Mouse (Mus musculus) gastrocnemius, adult 2 months (tissue): ENCODE measurements around the gene Mdga2. TPM values are rescaled to one million over a fixed set of nuclear protein-coding genes. Genes with fewer than 3 reads are reported as not detected.

Experiments
- DNase-seq: peaks from one replicate; pipeline ENCODE4 v3.0.0; 2022
- H3K27ac ChIP-seq: fragments of 200-600 bp; 2 replicates; pipeline ENCODE4 v1.8.1; 2022; ENCODE audit warnings: mild to moderate bottlenecking
- H3K4me3 ChIP-seq: fragments of 200-600 bp; 2 replicates; pipeline ENCODE4 v1.8.1; 2022; ENCODE audit warnings: mild to moderate bottlenecking, moderate library complexity
- CTCF ChIP-seq: fragments of 200-600 bp; IDR thresholded peaks from 2 replicates; pipeline ENCODE4 v1.8.1; 2022; ENCODE audit warnings: antibody characterized with exemption, mild to moderate bottlenecking, moderate library complexity
- intact Hi-C: fragments of 180-260 bp; cut with DNase I; formaldehyde crosslinking; loops from one replicate; pipeline ENCODE4 v1.15.1; 2025
- long read RNA-seq, 2 experiments: library from polyadenylated mRNA; stranded (forward); transcript quantifications; one replicate each; pipeline ENCODE4 v2.0.0; 2021
- total RNA-seq, 2 experiments: library from RNA; stranded (reverse); gene quantifications; 2 replicates each; pipeline ENCODE4 v1.2.3; 2021

Mdga2 gene
- total RNA-seq = under 1 TPM in 1 of 2 experiments, not detected in 1; 0.08 TPM
- long read RNA-seq, experiment 1 = 0 reads
- long read RNA-seq, experiment 2 = 0 reads

DNA sequence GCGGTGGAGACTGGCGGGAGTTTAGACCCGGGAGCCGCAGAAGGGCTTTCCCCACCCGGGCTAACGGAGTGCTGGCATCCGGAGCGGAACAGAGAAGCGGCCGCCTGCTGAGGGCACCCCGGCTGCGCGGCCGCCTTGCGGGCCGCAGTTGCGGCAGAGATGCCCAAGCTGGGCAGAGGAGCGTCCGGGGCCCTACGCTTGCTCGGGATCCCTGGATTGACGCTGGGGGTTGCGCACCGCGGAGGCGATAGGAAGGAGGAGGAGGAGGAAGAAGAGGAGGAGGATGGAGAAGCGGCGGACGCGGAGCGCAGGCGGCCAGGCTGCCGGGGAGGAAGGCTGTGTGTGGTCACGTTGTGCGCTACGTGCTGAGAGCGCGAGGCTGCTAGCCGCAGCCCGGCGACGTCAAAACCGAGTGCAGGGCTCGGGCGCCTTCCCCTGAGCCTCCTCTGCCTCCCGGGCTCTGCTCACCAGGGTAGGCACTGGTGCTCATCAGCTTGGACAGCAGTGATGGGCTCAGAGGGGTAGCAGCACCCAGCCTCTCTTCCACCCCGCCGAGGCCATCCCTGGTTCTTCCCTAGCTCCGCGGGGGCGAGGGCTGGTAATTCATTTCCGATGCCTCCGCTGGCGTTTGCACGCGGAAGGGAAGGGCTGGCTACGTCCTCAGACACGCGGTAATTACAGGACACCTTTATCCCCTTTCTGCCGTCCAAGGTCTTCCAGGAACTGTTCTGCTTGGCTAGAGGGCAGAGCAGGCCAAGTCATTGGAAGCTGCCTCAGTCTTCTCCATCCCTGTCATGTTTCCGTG, at the start of gene Mdga2:
Mdga2 (minus strand) TSS at position 329 of the 805 bp plus-strand sequence.
- intact Hi-C loops = no loop called here
- Histone ChIP-seq H3K27ac (no peak within 1 kb of the TSS), H3K4me3 (peak within 1 kb of the TSS; percentile 69)
- no peak for TF ChIP-seq CTCF
- peak; percentile 20 for DNase-seq

DNA sequence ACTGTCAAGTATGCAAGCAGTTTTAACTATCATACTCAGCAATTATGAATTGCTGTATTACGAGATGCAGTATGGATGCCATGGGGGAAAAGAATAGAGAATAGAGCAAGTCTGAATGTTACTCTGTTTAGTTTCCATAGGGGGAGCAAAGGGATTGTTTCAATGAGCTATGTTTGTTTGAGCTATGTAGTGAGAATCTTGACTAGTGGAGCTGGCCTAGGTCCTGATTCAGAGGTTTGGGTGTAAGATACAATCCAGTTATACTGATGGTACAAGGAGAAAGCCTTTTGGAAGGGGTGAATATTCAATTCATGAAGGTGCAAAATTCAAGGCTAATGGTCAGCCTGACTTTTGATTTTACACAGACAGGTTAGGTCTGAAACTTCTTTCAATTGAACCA, 45.1 kb upstream of the Mdga2 start:
- Histone ChIP-seq H3K4me3 (no peak overlapping the region), H3K27ac (no peak overlapping the region)
- no peak for TF ChIP-seq CTCF
- intact Hi-C loops = no loop called here
- DNase-seq = no peak

DNA sequence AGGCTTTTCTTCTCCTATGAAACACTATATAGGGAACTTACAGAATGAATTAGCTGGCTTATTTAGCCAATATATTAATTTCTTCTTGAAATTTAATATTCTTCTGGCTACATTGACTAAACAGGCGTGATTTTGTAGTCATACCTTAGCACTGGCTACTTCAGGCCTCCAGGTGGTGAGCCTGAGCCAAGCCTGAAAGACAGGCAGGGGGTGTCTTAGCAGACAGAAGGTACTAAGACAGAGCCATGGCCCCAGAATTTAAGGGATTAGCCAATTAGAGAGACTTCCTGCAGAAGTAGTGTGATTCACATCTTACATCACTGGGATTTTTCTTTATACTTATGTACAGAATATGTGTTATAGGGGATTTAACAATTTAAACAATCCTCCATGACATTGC, 1.2 kb upstream of the Mdga2 start:
- Histone ChIP-seq H3K4me3 (no peak overlapping the region), H3K27ac (no peak overlapping the region)
- no peak for TF ChIP-seq CTCF
- DNase-seq = no peak
- intact Hi-C loops = no loop called here

DNA sequence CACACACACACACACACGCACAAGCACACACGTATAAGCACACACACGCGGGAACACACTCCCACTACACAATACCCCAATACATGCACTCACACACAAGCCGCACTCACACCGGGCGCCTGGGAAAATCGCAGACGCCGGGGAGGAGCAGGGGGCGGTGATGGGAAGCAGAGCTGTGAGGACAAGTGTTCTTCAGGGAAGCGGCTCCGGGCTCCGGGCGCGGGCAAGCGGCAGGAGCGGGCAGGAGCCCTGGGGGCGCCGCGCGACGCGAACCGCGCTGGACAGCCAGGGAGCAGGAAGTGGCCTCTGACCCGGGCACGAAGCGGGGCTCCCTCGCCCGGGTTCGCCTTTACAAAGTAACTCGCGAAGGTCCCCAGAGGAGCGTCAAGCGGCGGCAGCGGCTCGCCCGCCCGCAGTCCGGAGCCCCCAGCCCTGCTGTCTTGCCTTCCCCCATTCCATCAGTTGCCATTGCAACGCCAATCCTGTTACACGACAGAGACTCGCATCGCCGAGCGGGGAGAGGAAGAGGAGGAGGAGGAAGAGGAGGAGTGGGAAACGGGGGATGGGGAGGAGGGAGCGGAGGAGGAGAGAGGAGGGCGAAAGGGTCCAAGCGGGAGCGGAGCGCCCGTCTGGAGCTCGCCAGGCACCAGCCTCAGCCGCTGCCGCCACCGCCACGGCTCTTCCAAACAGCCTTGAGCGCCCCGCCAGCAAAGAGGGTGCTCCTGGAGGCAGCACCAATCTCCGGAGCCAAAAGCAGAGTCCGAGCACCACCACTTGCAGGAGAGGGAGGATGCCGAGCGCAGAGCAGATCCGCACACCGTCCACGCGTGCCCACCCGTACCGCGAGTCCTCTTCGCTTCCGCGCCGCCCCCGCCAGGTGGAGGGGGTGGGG, 774 bp downstream of the Mdga2 start:
- peak; percentile 17 for DNase-seq
- no peak for TF ChIP-seq CTCF
- Histone ChIP-seq H3K27ac (no peak overlapping the region), H3K4me3 (peak overlapping the region; percentile 69)
- intact Hi-C loops = no loop called here

DNA sequence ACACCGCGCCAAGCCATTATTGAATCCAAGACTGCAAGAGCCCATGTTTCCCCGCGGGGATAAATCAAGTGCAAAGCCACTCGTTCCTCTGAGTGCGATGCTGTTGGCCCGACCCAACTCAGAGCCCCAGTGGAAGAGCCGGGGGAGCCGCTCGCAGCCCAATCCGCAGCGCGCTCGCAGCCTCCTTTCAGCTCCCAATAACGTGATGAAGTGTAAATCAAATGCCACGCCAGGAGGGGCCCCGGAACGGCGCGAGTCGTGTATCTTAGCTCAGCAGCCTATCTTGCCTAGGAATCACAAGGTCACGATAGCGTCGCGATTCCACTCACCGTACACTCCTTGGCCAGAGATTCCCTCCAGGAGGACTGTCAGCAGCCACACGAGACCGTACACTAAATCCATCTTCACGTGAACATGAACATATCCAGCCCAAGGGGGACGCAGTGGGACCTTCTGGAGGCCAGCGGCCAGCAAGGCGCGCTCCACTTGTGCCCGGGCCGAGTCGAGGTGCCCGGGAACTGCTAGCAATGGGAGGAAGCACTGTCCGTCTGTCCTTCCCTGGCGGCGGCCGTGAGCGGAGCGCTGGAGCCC, 1.6 kb downstream of the Mdga2 start:
- Histone ChIP-seq H3K4me3 (peak overlapping the region; percentile 69), H3K27ac (no peak overlapping the region)
- intact Hi-C loops = no loop called here
- DNase-seq = peak; percentile 21
- TF ChIP-seq CTCF = no peak

DNA sequence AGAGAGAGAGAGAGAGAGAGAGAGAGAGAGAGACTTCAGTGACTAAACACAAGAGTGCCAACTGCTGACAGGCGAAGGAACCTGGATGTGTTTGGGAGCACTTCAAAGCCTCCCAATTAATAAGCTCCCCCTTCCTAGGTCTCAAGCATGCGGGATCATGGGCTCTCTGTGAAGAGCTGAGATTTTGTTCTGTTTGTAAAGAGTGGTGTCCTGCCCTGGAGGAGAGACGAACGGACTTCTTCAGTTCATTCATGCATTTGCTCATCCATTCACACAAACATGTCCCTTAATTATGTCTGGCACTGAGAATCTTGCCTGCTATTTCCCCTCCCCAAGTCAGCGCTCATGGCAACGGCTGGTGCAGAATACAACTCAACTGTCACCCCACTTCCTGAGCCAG, 2.3 kb downstream of the Mdga2 start:
- no peak for DNase-seq
- H3K4me3 ChIP-seq = peak overlapping the region; percentile 69
- intact Hi-C loops = no loop called here
- H3K27ac ChIP-seq = no peak overlapping the region
- TF ChIP-seq CTCF = no peak

DNA sequence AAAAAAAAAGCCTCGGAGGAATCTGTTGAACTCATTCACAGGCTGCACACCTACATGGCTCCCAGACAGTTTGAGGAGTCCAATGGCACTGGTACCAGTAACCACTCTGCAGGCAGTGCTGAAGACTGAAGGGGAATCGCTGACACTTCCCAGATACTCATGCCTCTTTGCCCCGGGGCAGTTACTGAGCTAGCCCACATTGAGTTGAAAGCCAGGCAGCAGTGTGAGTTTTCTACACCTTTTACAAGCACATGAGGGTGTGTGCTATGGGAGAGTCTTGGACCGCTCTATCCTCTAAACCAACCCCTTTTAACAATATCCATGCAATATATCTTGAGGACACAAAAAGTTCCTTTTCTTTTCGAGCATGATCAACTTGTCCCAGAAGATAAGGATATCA, 2.8 kb downstream of the Mdga2 start:
- TF ChIP-seq CTCF = no peak

DNA sequence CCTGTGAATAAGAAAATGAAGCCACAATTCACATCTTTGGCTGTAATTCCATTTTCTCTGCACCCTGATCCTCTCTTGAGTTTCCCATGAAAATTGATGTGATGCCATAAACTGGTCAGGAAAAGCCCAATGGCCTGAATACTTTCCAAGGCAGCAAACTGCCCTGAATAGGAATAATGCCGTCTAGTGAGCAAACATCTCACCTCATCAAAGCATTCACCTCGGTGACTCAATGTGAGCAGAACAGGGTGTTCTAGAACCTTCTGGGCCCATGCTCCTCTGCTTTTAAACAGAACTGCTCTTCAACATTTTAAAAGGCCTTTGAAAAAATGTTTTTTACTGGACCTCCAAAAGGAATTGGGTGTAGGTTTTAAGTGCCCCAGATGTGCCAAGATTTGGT, 9.5 kb downstream of the Mdga2 start:
- Histone ChIP-seq H3K4me3 (no peak overlapping the region), H3K27ac (no peak overlapping the region)
- DNase-seq = no peak
- TF ChIP-seq CTCF = no peak
- intact Hi-C loops = no loop called here

More for the DNA sequence above, 2.8 kb downstream of the Mdga2 start:
- DNase-seq = no peak
- no peak overlapping the region for H3K4me3 ChIP-seq
- H3K27ac ChIP-seq = no peak overlapping the region
- intact Hi-C loops = no loop called here

DNA sequence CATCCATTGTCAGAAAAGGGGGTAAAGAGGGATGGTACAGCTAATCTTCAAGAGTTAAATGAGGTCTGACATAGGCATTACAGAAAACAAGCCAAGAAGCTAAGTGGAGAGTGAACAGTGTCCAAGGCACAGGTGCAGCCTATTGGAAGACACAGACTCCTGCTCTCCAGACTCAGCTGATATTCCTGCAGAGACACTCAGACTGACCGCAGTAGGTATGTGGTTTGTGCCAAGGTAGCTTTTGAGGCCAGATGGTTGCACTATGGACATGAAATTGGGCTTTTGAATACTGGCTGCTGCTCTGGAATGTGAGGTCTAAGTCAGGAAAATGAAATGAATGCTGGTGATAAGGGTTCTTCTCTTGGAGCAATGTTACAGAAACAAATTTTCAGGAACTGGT, 44.2 kb downstream of the Mdga2 start:
- DNase-seq = no peak
- Histone ChIP-seq H3K4me3 (no peak overlapping the region), H3K27ac (no peak overlapping the region)
- intact Hi-C loops = no loop called here
- TF ChIP-seq CTCF = no peak

DNA sequence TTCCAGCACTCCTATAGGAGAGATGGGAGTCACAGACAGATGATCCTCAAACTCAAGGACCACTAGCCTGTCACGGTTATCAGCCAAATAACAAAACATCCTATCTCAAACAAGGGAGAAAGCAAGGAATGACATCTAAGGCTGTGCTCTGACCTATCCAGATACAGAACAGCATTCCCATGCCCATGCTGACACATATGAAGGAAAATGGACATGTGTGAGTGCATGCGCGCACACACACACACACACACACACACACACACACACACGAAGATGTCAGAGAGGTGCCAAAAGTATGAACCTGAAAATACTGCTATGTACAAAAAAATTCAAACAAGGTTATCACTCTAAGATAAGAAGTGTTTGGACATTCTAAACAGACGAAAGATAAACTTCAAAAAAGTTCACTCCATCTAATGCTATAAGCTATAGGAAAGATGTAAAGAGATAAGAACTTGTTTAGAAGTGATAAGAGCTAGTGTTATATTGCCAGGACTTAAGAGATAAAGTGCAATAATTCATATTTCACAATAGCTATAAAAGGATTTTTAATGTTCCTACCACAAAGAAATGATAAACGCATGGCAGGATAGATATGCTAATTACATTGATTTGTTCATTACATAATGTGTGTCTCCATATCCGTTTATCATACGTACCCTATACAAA, 65.6 kb downstream of the Mdga2 start:
- intact Hi-C loops = no loop called here
- DNase-seq = no peak
- TF ChIP-seq CTCF = no peak
- Histone ChIP-seq H3K4me3 (no peak overlapping the region), H3K27ac (no peak overlapping the region)

DNA sequence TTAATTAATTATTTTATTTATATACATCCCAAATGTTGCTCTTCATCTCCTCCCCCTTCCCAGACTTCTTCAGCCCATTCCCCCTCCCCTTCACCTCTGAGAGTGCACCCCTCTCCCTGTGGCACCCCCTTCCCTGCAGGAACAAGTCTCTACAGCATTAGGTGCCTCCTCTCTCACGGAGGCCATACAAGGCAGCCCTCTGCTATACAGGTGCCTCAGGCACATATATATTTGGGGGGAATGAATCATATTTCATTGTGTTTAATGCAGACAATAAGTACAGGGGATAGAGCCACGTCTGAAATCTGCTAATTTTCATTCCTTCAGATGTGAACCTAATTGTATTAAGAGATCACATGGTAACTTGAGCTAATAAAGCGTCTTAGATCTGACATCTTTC, 69.3 kb downstream of the Mdga2 start:
- no peak for DNase-seq
- intact Hi-C loops = no loop called here
- no peak for TF ChIP-seq CTCF
- Histone ChIP-seq H3K4me3 (no peak overlapping the region), H3K27ac (no peak overlapping the region)

DNA sequence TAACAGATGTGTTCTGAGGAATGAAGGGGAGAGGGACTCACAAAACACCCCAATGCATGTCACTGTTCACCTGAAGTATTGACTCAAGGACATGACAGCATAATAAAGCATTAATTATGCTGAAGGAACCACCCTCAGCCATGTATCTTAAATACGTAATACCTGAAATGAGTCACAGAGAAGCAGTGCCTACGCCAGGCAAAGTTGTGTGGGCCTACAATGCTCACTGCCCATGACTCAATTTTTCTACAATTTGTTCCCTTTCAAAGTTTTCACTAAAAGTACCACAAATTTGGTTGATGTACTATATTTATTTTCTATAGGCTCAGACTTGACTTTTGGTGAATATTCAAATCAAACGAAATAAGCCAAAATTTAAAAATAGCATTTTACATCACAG, 80.7 kb downstream of the Mdga2 start:
- DNase-seq = no peak
- intact Hi-C loops = no loop called here
- Histone ChIP-seq H3K4me3 (no peak overlapping the region), H3K27ac (no peak overlapping the region)
- no peak for TF ChIP-seq CTCF
